Mouse (Mus musculus): ENCODE measurements around the gene Dnaic1.

GRCm38 (mm10) chr4:41628202-41628927 is 58.8 kb downstream of the Dnaic1 start:
- TF ChIP-seq CTCF (IDR thresholded peaks at IDR 0.05; ENCODE audit: low read depth, low read length) (no peak), POLR2A (IDR thresholded peaks at IDR 0.05; ENCODE audit: insufficient read depth, low read length) (no peak)

Data from ES-Bruce4 (cell line).